Mouse (Mus musculus) heart, adult 18-20 months (tissue): Measurements from ENCODE around the gene Eif4e3. TPM values are rescaled to one million over a fixed set of nuclear protein-coding genes. Genes with fewer than 3 reads are reported as not detected.

ENCODE experiments used
- total RNA-seq, 2 experiments: library from RNA; stranded (reverse); gene quantifications; 2 replicates each; pipeline ENCODE4 v1.2.3; 2021

The Eif4e3 gene
- total RNA-seq, 2 experiments from 2014 or later = 44.5 to 45.6 TPM

Other genes with a start within 250 kb of the Eif4e3 start
- 10 to 100 TPM; 29.4 to 32.8 TPM for gene Foxp1, start 144.1 kb downstream of the Eif4e3 start, total RNA-seq
- gene Gm20696, start within 50 bp of the Eif4e3 start, total RNA-seq = 1 to 10 TPM in 1 of 2 experiments, under 1 TPM in 1; 0.94 to 2.2 TPM
- 1 to 10 TPM; 9.2 to 10.0 TPM for gene Gpr27, start 25.9 kb upstream of the Eif4e3 start, total RNA-seq
- gene Prok2, start 59.6 kb upstream of the Eif4e3 start, total RNA-seq = not detected